Mouse (Mus musculus): Measurements from ENCODE around the gene Hoxa9.

DNA sequence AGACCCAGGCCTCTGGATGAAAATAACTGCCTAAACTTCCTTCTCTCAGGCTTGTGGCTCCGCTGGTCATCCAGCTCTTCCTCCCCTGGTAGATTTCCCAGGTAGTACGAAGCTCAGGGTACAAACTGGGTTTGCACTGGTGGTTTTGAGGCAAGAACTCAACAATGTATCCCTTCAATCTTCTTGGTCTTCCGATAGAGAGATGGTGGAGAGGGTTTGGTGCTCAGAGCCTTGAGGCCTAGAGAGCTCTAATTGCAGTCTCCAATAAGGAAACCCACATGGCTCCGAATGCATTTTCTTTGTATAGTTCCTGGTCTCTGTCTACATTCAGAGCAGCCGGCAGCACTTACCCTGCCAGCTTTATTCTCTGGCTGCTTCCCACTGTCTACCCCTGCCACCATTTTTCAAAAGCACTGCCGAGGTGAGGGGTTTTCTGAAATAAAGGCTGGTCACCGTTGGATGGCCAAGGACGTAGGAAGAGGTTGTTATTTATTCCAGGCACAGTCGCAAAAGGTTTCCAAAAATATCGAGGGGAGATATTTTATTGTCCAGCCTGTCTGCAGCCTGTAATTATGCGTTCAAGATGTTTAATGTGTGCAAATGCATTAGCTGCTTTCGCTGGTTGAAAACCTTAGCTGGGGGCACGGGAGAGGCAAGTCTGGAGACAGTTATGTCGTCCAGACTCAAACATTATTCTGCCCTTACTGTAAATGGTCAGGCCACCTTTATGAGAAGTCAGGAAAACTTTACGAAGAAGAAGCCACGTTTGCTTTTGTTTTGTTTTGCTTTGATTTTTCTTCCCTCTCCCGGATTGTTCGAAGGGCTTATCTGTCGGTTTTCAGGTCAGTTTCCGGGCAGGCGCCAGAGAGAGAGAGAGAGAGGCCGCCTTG, 42.1 kb upstream of the Hoxa9 start:
- no peak for TF ChIP-seq CTCF (IDR thresholded peaks at IDR 0.05; ENCODE audit: low read depth)
- TF ChIP-seq EP300 (IDR thresholded peaks at IDR 0.05; ENCODE audit: low read depth): no peak

All from heart, postnatal 0 days (tissue).